Mouse (Mus musculus) myocyte (in vitro differentiated cells): ENCODE measurements around the gene Usp30. TPM values are rescaled to one million over a fixed set of nuclear protein-coding genes. Genes with fewer than 3 reads are reported as not detected.

Experiments
- H3K27me3 ChIP-seq: one replicate; pipeline ENCODE4 v1.6.1; 2011; ENCODE audit not compliant: control insufficient read depth, insufficient read depth, insufficient read length
- H3K36me3 ChIP-seq: one replicate; pipeline ENCODE4 v1.6.1; 2011; ENCODE audit not compliant: control insufficient read depth, insufficient read depth
- H3K4me2 ChIP-seq: one replicate; pipeline ENCODE4 v1.6.1; 2011; ENCODE audit warnings: low read depth, control low read depth
- H3K4me3 ChIP-seq: one replicate; pipeline ENCODE4 v1.5.1; 2011; ENCODE audit warnings: mild to moderate bottlenecking, control low read depth, moderate library complexity
- H3K79me2 ChIP-seq: one replicate; pipeline ENCODE4 v1.6.1; 2011; ENCODE audit not compliant: control insufficient read depth, insufficient read depth
- H3ac ChIP-seq: one replicate; pipeline ENCODE4 v1.6.1; 2011; ENCODE audit not compliant: control insufficient read depth, insufficient read length
- CEBPB ChIP-seq: IDR thresholded peaks from 2 replicates; pipeline ENCODE4 v1.6.1; 2011; ENCODE audit warnings: mild to moderate bottlenecking, moderate library complexity; ENCODE audit not compliant: poor library complexity, insufficient read depth, severe bottlenecking
- E2F4 ChIP-seq: IDR thresholded peaks from one replicate; pipeline ENCODE4 v1.6.1; 2011; ENCODE audit warnings: mild to moderate bottlenecking, control low read depth, moderate library complexity; ENCODE audit not compliant: insufficient read depth
- MAX ChIP-seq: IDR thresholded peaks from one replicate; pipeline ENCODE4 v1.6.1; 2011; ENCODE audit warnings: low read depth, mild to moderate bottlenecking, control low read depth
- MYOD1 ChIP-seq, 3 experiments: IDR thresholded peaks; one replicate each; pipeline ENCODE4 v1.6.1; 2011; ENCODE audit warnings: control low read depth in 2 of 3, low read depth in 2 of 3, mild to moderate bottlenecking in 2 of 3, moderate library complexity in 1 of 3; ENCODE audit not compliant: insufficient read length in 2 of 3, control insufficient read depth in 1 of 3
- MYOG ChIP-seq, 3 experiments: IDR thresholded peaks; one replicate each; pipeline ENCODE4 v1.6.1; 2011; ENCODE audit warnings: control low read depth in 2 of 3, low read depth in 2 of 3, mild to moderate bottlenecking in 2 of 3; ENCODE audit not compliant: insufficient read length in 2 of 3, control insufficient read depth in 1 of 3, insufficient read depth in 1 of 3
- POLR2A ChIP-seq: IDR thresholded peaks from one replicate; pipeline ENCODE4 v1.6.1; 2011; ENCODE audit warnings: low read depth, mild to moderate bottlenecking, control low read depth, moderate library complexity; ENCODE audit not compliant: insufficient read length
- POLR2AphosphoS2 ChIP-seq: IDR thresholded peaks from one replicate; pipeline ENCODE4 v1.6.1; 2011; ENCODE audit warnings: low read depth, control low read depth; ENCODE audit not compliant: insufficient read length
- REST ChIP-seq: IDR thresholded peaks from one replicate; pipeline ENCODE4 v1.6.1; 2011; ENCODE audit warnings: mild to moderate bottlenecking, control low read depth, moderate library complexity; ENCODE audit not compliant: insufficient read depth, insufficient read length
- SRF ChIP-seq: IDR thresholded peaks from one replicate; pipeline ENCODE4 v1.6.1; 2011; ENCODE audit warnings: low read depth; ENCODE audit not compliant: control insufficient read depth, insufficient read length
- TCF12 ChIP-seq: IDR thresholded peaks from one replicate; pipeline ENCODE4 v1.6.1; 2011; ENCODE audit warnings: mild to moderate bottlenecking, control low read depth; ENCODE audit not compliant: poor library complexity, insufficient read depth, severe bottlenecking
- TCF3 ChIP-seq: IDR thresholded peaks from one replicate; pipeline ENCODE4 v1.6.1; 2011; ENCODE audit warnings: low read depth, control low read depth; ENCODE audit not compliant: insufficient read length
- USF1 ChIP-seq: IDR thresholded peaks from one replicate; pipeline ENCODE4 v1.6.1; 2011; ENCODE audit warnings: low read depth, mild to moderate bottlenecking, control low read depth, moderate library complexity
- polyA plus RNA-seq: library from polyadenylated mRNA; unstranded; fragments of >200 nt; fragmentation: generic; extraction: Trizol; gene quantifications from one replicate; pipeline ENCODE4 v1.2.1, GENCODE M21; 2012; ENCODE audit warnings: missing spikeins

Gene Usp30
- polyA plus RNA-seq, 1 experiment = 12.3 TPM

DNA sequence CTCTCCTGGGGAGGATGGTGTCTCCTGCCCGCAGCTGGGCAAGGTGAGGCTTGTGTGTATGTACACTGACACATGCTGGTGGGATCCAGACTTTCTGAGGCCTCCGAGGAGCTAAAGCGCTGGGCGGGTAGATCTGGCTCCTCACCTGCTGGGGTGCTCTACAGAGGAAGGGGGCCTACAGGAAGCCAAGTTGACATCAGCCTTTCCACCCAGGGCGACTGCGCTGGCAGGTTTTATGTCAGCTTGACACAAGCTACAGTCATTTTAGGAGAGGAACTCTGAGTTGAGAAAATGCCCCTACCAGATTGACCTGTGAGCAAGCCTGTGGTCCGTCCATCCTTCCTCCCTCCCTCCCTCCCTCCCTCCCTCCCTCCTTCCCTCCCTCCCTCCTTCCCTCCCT, 3.6 kb upstream of the Usp30 start:
- Histone ChIP-seq H3K4me2 (no peak overlapping the region), H3K79me2 (no peaks in the 10 kb centered on the region), H3K4me3 (no peak overlapping the region), H3K36me3 (no peaks in the 10 kb centered on the region), H3ac (no peak overlapping the region), H3K27me3 (peaks cover 16% of the 10 kb centered on the region)
- no peak for TF ChIP-seq SRF
- no peak for TF ChIP-seq REST
- no peak for TF ChIP-seq CEBPB
- no peak for TF ChIP-seq MAX
- no peak for TF ChIP-seq POLR2AphosphoS2
- no peak for TF ChIP-seq TCF3
- TF ChIP-seq POLR2A = no peak
- no peak for TF ChIP-seq MYOD1 (IDR thresholded peaks at IDR 0.05; ENCODE audit: control insufficient read depth in 1 of 3, insufficient read length in 2 of 3, low read depth in 2 of 3)
- no peak for TF ChIP-seq TCF12
- no peak for TF ChIP-seq E2F4
- no peak for TF ChIP-seq USF1
- TF ChIP-seq MYOG (IDR thresholded peaks at IDR 0.05; ENCODE audit: control insufficient read depth in 1 of 3, insufficient read depth in 1 of 3, insufficient read length in 2 of 3, low read depth in 2 of 3) = no peak

DNA sequence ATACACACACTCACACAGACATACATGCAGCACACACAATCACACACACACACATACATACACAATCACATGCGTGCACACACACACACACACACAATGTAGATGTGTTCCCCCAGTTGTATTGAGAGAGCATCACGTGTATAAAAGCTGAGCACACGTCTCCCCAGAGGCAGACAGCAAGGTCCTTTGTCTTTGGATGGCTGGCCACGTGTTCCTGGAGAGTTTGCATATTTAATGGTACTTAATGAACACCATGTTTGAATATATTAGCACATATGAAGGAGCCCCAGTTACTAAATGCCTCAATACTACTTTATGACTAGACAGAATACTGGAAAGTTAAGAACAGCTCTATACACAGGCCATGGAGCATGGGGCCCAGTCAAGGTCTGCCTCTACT, 1.3 kb upstream of the Usp30 start:
- Histone ChIP-seq H3K36me3 (no peaks in the 10 kb centered on the region), H3ac (no peak overlapping the region), H3K79me2 (no peaks in the 10 kb centered on the region), H3K27me3 (peaks cover 21% of the 10 kb centered on the region), H3K4me3 (no peak overlapping the region), H3K4me2 (no peak overlapping the region)
- TF ChIP-seq E2F4 (no peak), TCF3 (no peak), USF1 (no peak), MYOD1 (IDR thresholded peaks at IDR 0.05; ENCODE audit: control insufficient read depth in 1 of 3, insufficient read length in 2 of 3, low read depth in 2 of 3) (no peak), POLR2AphosphoS2 (no peak), CEBPB (no peak), SRF (no peak), MAX (no peak), POLR2A (no peak), MYOG (IDR thresholded peaks at IDR 0.05; ENCODE audit: control insufficient read depth in 1 of 3, insufficient read depth in 1 of 3, insufficient read length in 2 of 3, low read depth in 2 of 3) (no peak), TCF12 (no peak), REST (no peak)

- H3K4me2 ChIP-seq = no peak overlapping the region
- no peak overlapping the region for H3ac ChIP-seq
- no peak for TF ChIP-seq MYOG (IDR thresholded peaks at IDR 0.05; ENCODE audit: control insufficient read depth in 1 of 3, insufficient read depth in 1 of 3, insufficient read length in 2 of 3, low read depth in 2 of 3)
- TF ChIP-seq SRF = no peak
- TF ChIP-seq E2F4 = no peak
- no peak for TF ChIP-seq TCF3
- TF ChIP-seq CEBPB = no peak
- TF ChIP-seq TCF12 = no peak
- no peak for TF ChIP-seq POLR2AphosphoS2
- no peak for TF ChIP-seq USF1
- no peak for TF ChIP-seq POLR2A
- TF ChIP-seq REST = no peak
- TF ChIP-seq MYOD1 (IDR thresholded peaks at IDR 0.05; ENCODE audit: control insufficient read depth in 1 of 3, insufficient read length in 2 of 3, low read depth in 2 of 3) = no peak
- TF ChIP-seq MAX = no peak
- no peaks in the 10 kb centered on the region for H3K79me2 ChIP-seq
- peaks cover 21% of the 10 kb centered on the region for H3K27me3 ChIP-seq
- no peaks in the 10 kb centered on the region for H3K36me3 ChIP-seq
- H3K4me3 ChIP-seq = no peak overlapping the region
Observed at GRCm38 (mm10) chr5:114066601-114067000, 1.3 kb downstream of the Usp30 start.

- no peaks in the 10 kb centered on the region for H3K79me2 ChIP-seq
- H3K4me3 ChIP-seq = no peak overlapping the region
- no peak for TF ChIP-seq POLR2A
- peaks cover 20% of the 10 kb centered on the region for H3K27me3 ChIP-seq
- no peak overlapping the region for H3ac ChIP-seq
- no peak overlapping the region for H3K4me2 ChIP-seq
- H3K36me3 ChIP-seq = no peaks in the 10 kb centered on the region
Observed at GRCm38 (mm10) chr5:114067543-114067942, 2.3 kb downstream of the Usp30 start.

DNA sequence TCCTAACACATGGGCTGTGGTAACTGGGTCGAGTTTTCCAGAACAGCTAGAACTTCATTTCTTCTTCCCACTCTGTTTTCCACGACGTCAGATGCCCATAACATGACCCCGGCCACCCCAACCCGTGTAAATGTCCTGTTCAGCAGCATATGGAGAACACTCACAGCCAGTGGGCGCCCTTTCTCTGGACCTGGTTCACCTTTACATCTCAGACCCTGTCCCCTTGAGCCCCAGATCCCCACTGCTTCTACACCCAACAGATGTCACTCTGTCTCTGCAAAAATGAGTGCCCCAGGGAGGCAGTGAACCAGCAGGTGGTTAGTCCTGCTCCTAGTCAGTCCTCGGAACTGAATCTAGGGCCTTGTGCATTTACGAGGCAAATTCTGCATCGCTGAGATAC, 2.7 kb downstream of the Usp30 start:
- Histone ChIP-seq H3K27me3 (peaks cover 16% of the 10 kb centered on the region), H3K36me3 (no peaks in the 10 kb centered on the region), H3ac (no peak overlapping the region), H3K79me2 (no peaks in the 10 kb centered on the region), H3K4me3 (no peak overlapping the region), H3K4me2 (no peak overlapping the region)
- TF ChIP-seq POLR2AphosphoS2 (no peak), TCF12 (no peak), MAX (no peak), REST (no peak), TCF3 (no peak), POLR2A (no peak), MYOG (IDR thresholded peaks at IDR 0.05; ENCODE audit: control insufficient read depth in 1 of 3, insufficient read depth in 1 of 3, insufficient read length in 2 of 3, low read depth in 2 of 3) (no peak), CEBPB (no peak), MYOD1 (IDR thresholded peaks at IDR 0.05; ENCODE audit: control insufficient read depth in 1 of 3, insufficient read length in 2 of 3, low read depth in 2 of 3) (no peak), E2F4 (no peak)
